Mouse (Mus musculus) Patski (cell line): ENCODE results near the gene Degs2. TPM values are rescaled to one million over a fixed set of nuclear protein-coding genes. Genes with fewer than 3 reads are reported as not detected.

ENCODE experiments used
- ATAC-seq: fragments of 100-300 bp; one replicate; pipeline ENCODE4 v1.8.0; 2021
- CTCF ChIA-PET: fragments of 350-600 bp; sonication (Branson Sonifier 250); formaldehyde crosslinking; loops from one replicate; lab custom pipeline; 2022; ENCODE audit warnings: inconsistent platforms; lab: Charles Lee
- POLR2A ChIA-PET: fragments of 350-600 bp; sonication (Branson Sonifier 250); formaldehyde crosslinking; loops from one replicate; lab custom pipeline; 2022; ENCODE audit warnings: antibody characterized with exemption, inconsistent platforms; lab: Charles Lee
- DNase-seq: peaks from one replicate; pipeline ENCODE4 v3.0.0-alpha.2; 2011; ENCODE audit warnings: low read depth, low spot score
- H3K27me3 ChIP-seq: fragments of 371-371 bp; one replicate; pipeline ENCODE4 v1.5.1; 2021
- CTCF ChIP-seq: fragments of 100-300 bp; IDR thresholded peaks from one replicate; pipeline ENCODE4 v1.5.1; 2021
- in situ Hi-C: fragments of 300-500 bp; cut with MboI; formaldehyde crosslinking; loops from 3 replicates; pipeline ENCODE4 v1.11.1; 2018; ENCODE audit warnings: low pct_unique_long_range_greater_than_20kb, mixed read lengths
- polyA plus RNA-seq: library from polyadenylated mRNA; unstranded; gene quantifications from one replicate; pipeline ENCODE4 v1.2.3, GENCODE M21; 2021

Degs2 gene
- 0.54 TPM for polyA plus RNA-seq

GRCm38 (mm10) chr12:108702185-108702584, at the start of gene Degs2:
Gene Degs2, minus strand, starts transcription at chr12:108702315.
- TF ChIP-seq CTCF: no peak
- in situ Hi-C loops: no loop called here

GRCm38 (mm10) chr12:108751790-108752189, 49.7 kb upstream of the Degs2 start:
- ChIA-PET POLR2A (no interaction called here), CTCF (interaction anchor here (1.3 kb wide), 1 partner anchor 41 kb away, joined by 3 read pairs; no protein-coding TSS in a partner anchor)
- H3K27me3 ChIP-seq: no peaks in the 10 kb centered on the region
- TF ChIP-seq CTCF: no peak
- ATAC-seq (peak; percentile 95), DNase-seq (peak; percentile 53)
- in situ Hi-C loops: no loop called here

More at GRCm38 (mm10) chr12:108702185-108702584, at the start of gene Degs2:
- peak; percentile 17 for ATAC-seq
- CTCF ChIA-PET: interaction anchor here (1.0 to 1.4 kb wide), 2 partner anchors 43 to 56 kb away, joined by 3 read pairs; no protein-coding TSS in a partner anchor
- no peak for DNase-seq
- POLR2A ChIA-PET: no interaction called here
- no peaks in the 10 kb centered on the region for H3K27me3 ChIP-seq

- no peak for TF ChIP-seq CTCF
- ChIA-PET CTCF (no interaction called here), POLR2A (no interaction called here)
- ATAC-seq (no peak), DNase-seq (no peak)
- in situ Hi-C loops: no loop called here
- no peaks in the 10 kb centered on the region for H3K27me3 ChIP-seq
Measured at GRCm38 (mm10) chr12:108750226-108750625, 48.1 kb upstream of the Degs2 start.

- DNase-seq (no peak), ATAC-seq (no peak)
- POLR2A ChIA-PET: no interaction called here
- H3K27me3 ChIP-seq: no peaks in the 10 kb centered on the region
- CTCF ChIA-PET: no interaction called here
- no peak for TF ChIP-seq CTCF
- in situ Hi-C loops: no loop called here
Measured at GRCm38 (mm10) chr12:108749454-108749853, 47.3 kb upstream of the Degs2 start.

- no peak for ATAC-seq
- CTCF ChIA-PET: interaction anchor here (1.8 kb wide), 1 partner anchor 29 kb away, joined by 4 read pairs; no protein-coding TSS in a partner anchor
Measured at GRCm38 (mm10) chr12:108749019-108749418, 46.9 kb upstream of the Degs2 start.

GRCm38 (mm10) chr12:108745990-108746389, 43.9 kb upstream of the Degs2 start:
- TF ChIP-seq CTCF: no peak
- ChIA-PET CTCF (interaction anchor here (1.3 kb wide), 1 partner anchor 44 kb away, joined by 3 read pairs; the partner anchor contains the start of gene Degs2), POLR2A (no interaction called here)
- in situ Hi-C loops: no loop called here
- no peaks in the 10 kb centered on the region for H3K27me3 ChIP-seq
- DNase-seq (no peak), ATAC-seq (no peak)

More at GRCm38 (mm10) chr12:108749019-108749418, 46.9 kb upstream of the Degs2 start:
- POLR2A ChIA-PET: no interaction called here
- in situ Hi-C loops: no loop called here
- no peak for DNase-seq
- no peak for TF ChIP-seq CTCF
- H3K27me3 ChIP-seq: no peaks in the 10 kb centered on the region

GRCm38 (mm10) chr12:108742241-108742640, 40.1 kb upstream of the Degs2 start:
- CTCF ChIA-PET: interaction anchor here (0.7 to 1.4 kb wide), 3 partner anchors 10 to 192 kb away, joined by 3 to 5 read pairs (median 4); no protein-coding TSS in a partner anchor
- DNase-seq (no peak), ATAC-seq (no peak)
- H3K27me3 ChIP-seq: no peaks in the 10 kb centered on the region
- POLR2A ChIA-PET: no interaction called here
- in situ Hi-C loops: no loop called here
- no peak for TF ChIP-seq CTCF

- no peak for DNase-seq
- in situ Hi-C loops: no loop called here
- no peak for ATAC-seq
- POLR2A ChIA-PET: no interaction called here
- CTCF ChIA-PET: interaction anchor here (1.4 kb wide), 1 partner anchor 35 kb away, joined by 5 read pairs; no protein-coding TSS in a partner anchor
- no peak for TF ChIP-seq CTCF
- no peaks in the 10 kb centered on the region for H3K27me3 ChIP-seq
Measured at GRCm38 (mm10) chr12:108741472-108741871, 39.4 kb upstream of the Degs2 start.

GRCm38 (mm10) chr12:108738745-108739144, 36.6 kb upstream of the Degs2 start:
- TF ChIP-seq CTCF: no peak
- ATAC-seq: no peak
- no peaks in the 10 kb centered on the region for H3K27me3 ChIP-seq
- in situ Hi-C loops: no loop called here
- ChIA-PET CTCF (interaction anchor here (1.4 kb wide), 1 partner anchor 126 kb away, joined by 3 read pairs; no protein-coding TSS in a partner anchor), POLR2A (no interaction called here)
- no peak for DNase-seq

- ATAC-seq (no peak), DNase-seq (no peak)
- H3K27me3 ChIP-seq: no peaks in the 10 kb centered on the region
- POLR2A ChIA-PET: no interaction called here
- TF ChIP-seq CTCF: no peak
- in situ Hi-C loops: no loop called here
- CTCF ChIA-PET: interaction anchor here (1.4 kb wide), 1 partner anchor 125 kb away, joined by 3 read pairs; no protein-coding TSS in a partner anchor
Measured at GRCm38 (mm10) chr12:108737838-108738237, 35.7 kb upstream of the Degs2 start.

- DNase-seq: no peak
- ChIA-PET POLR2A (no interaction called here), CTCF (no interaction called here)
- no peak for ATAC-seq
- in situ Hi-C loops: no loop called here
- TF ChIP-seq CTCF: no peak
- H3K27me3 ChIP-seq: no peaks in the 10 kb centered on the region
Measured at GRCm38 (mm10) chr12:108734386-108734785, 32.3 kb upstream of the Degs2 start.
